Mouse (Mus musculus) limb, embryonic 11.5 days (tissue): Measurements from ENCODE around the gene Pde1c. TPM values are rescaled to one million over a fixed set of nuclear protein-coding genes. Genes with fewer than 3 reads are reported as not detected.

Source experiments
- ATAC-seq: fragments of 200-750 bp; cut with Nextera tagmentation; 2 replicates; pipeline ENCODE4 v1.8.0; 2017; ENCODE audit warnings: low read depth; ENCODE audit not compliant: insufficient number of reproducible peaks, low FRiP score, low TSS enrichment
- DNase-seq: peaks from one replicate; pipeline ENCODE4 v3.0.0-alpha.2; 2015; ENCODE audit warnings: low spot score
- H3K27ac ChIP-seq: fragments of 300-500 bp; sonication (generic); replicated peaks from 2 replicates; pipeline ENCODE4 v1.5.1; 2014; ENCODE audit warnings: low read depth, mild to moderate bottlenecking, low read length
- H3K27me3 ChIP-seq: fragments of 300-500 bp; sonication (generic); 2 replicates; pipeline ENCODE4 v1.6.1; 2014; ENCODE audit warnings: mild to moderate bottlenecking, low read length, mixed read lengths; ENCODE audit not compliant: control insufficient read depth, insufficient read depth
- H3K36me3 ChIP-seq: fragments of 300-500 bp; sonication (generic); 2 replicates; pipeline ENCODE4 v1.6.1; 2014; ENCODE audit warnings: mild to moderate bottlenecking, low read length, moderate library complexity, mixed read lengths; ENCODE audit not compliant: control insufficient read depth, insufficient read depth
- H3K4me1 ChIP-seq: fragments of 300-500 bp; sonication (generic); 2 replicates; pipeline ENCODE4 v1.6.1; 2014; ENCODE audit warnings: low read length, mixed read lengths; ENCODE audit not compliant: control insufficient read depth, insufficient read depth
- H3K4me2 ChIP-seq: fragments of 300-500 bp; sonication (generic); 2 replicates; pipeline ENCODE4 v1.6.1; 2014; ENCODE audit warnings: low read depth, mild to moderate bottlenecking, moderate library complexity; ENCODE audit not compliant: severe bottlenecking
- H3K4me3 ChIP-seq: fragments of 300-500 bp; sonication (generic); 2 replicates; pipeline ENCODE4 v1.5.1; 2014; ENCODE audit warnings: low read depth, low read length
- H3K9ac ChIP-seq: fragments of 300-500 bp; sonication (generic); 2 replicates; pipeline ENCODE4 v1.6.1; 2014; ENCODE audit warnings: mild to moderate bottlenecking, low read length
- H3K9me3 ChIP-seq: fragments of 300-500 bp; sonication (generic); 2 replicates; pipeline ENCODE4 v1.6.1; 2016; ENCODE audit warnings: low read length; ENCODE audit not compliant: control insufficient read depth
- WGBS: fragments of 180-500 bp; shearing (Covaris S2); extraction: QIAGEN DNeasy Blood & Tissue Kit; methylation state at CpG from one replicate; pipeline ENCODE4 v1.1.7; 2014; 5-methylcytosine and 5-hydroxymethylcytosine counted together
- polyA plus RNA-seq: library from polyadenylated mRNA; unstranded; fragments of >200 nt; fragmentation: Nextera tagmentation; extraction: Ambion mirVana; gene quantifications from 2 replicates; pipeline ENCODE4 v1.2.1, GENCODE M21; 2014

Gene Pde1c
- polyA plus RNA-seq, 1 experiment from 2014 or later, result 1.7 TPM

- ATAC-seq, result no peak
These were observed 83.8 kb downstream of the Pde1c start for GRCm38 (mm10) chr6:56485078-56485477.

GRCm38 (mm10) chr6:56480914-56481482 is 87.9 kb downstream of the Pde1c start:
- Histone ChIP-seq H3K27me3 (no peaks in the 10 kb centered on the region), H3K9me3 (no peaks in the 10 kb centered on the region), H3K4me1 (no peaks in the 10 kb centered on the region), H3K4me2 (no peak overlapping the region), H3K4me3 (no peak overlapping the region), H3K27ac (no peak overlapping the region), H3K36me3 (no peaks in the 10 kb centered on the region), H3K9ac (no peak overlapping the region)
- ATAC-seq (no peak), DNase-seq (peak; percentile 72)
- WGBS, result 7% methylated on average over 6 of the region's 6 CpGs

More at GRCm38 (mm10) chr6:56485078-56485477, 83.8 kb downstream of the Pde1c start:
- Histone ChIP-seq H3K36me3 (no peaks in the 10 kb centered on the region), H3K4me1 (no peaks in the 10 kb centered on the region), H3K4me3 (no peak overlapping the region), H3K27ac (no peak overlapping the region), H3K9ac (no peak overlapping the region), H3K9me3 (no peaks in the 10 kb centered on the region), H3K4me2 (no peak overlapping the region), H3K27me3 (no peaks in the 10 kb centered on the region)
- no peak for DNase-seq
- WGBS, result 82% methylated on average over 3 of the region's 3 CpGs

GRCm38 (mm10) chr6:56476581-56476980 is 92.3 kb downstream of the Pde1c start:
- no peaks in the 10 kb centered on the region for H3K27me3 ChIP-seq
- no peak overlapping the region for H3K27ac ChIP-seq
- WGBS, result 30% methylated on average over 6 of the region's 6 CpGs
- H3K9ac ChIP-seq, result no peak overlapping the region
- H3K4me2 ChIP-seq, result no peak overlapping the region
- ATAC-seq (no peak), DNase-seq (peak; percentile 51)
- no peak overlapping the region for H3K4me3 ChIP-seq
- no peaks in the 10 kb centered on the region for H3K36me3 ChIP-seq
- no peaks in the 10 kb centered on the region for H3K4me1 ChIP-seq
- no peaks in the 10 kb centered on the region for H3K9me3 ChIP-seq

DNA sequence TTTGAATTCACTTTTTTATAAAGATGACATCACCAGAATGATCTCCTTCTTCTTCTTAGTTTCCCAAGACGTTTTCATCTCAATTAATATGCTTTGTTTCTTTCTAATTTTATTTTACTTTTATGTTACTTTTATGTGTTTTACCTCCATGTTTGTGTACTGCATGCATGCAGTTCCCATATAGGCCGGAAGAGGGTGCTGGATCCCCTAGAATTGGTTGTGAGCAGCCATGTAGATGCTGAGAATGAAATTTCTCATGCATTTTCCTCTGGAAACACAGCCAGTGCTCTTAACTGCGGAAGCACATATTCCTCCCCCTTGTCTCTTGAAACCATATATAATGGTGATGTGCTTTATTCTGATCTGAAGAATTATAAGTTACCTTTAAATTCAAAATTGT is 110.8 kb downstream of the Pde1c start:
- Histone ChIP-seq H3K36me3 (no peaks in the 10 kb centered on the region), H3K9me3 (no peaks in the 10 kb centered on the region), H3K9ac (no peak overlapping the region), H3K4me2 (no peak overlapping the region), H3K27me3 (no peaks in the 10 kb centered on the region), H3K4me3 (no peak overlapping the region), H3K4me1 (no peaks in the 10 kb centered on the region), H3K27ac (no peak overlapping the region)
- 51% methylated on average over 3 of the region's 3 CpGs for WGBS
- ATAC-seq (no peak), DNase-seq (peak; percentile 37)

GRCm38 (mm10) chr6:56447917-56448316 is 121.0 kb downstream of the Pde1c start:
- H3K9ac ChIP-seq, result no peak overlapping the region
- no peak overlapping the region for H3K4me2 ChIP-seq
- ATAC-seq (no peak), DNase-seq (no peak)
- H3K27ac ChIP-seq, result no peak overlapping the region
- H3K4me1 ChIP-seq, result no peaks in the 10 kb centered on the region
- no peaks in the 10 kb centered on the region for H3K27me3 ChIP-seq
- no peaks in the 10 kb centered on the region for H3K9me3 ChIP-seq
- H3K4me3 ChIP-seq, result no peak overlapping the region
- H3K36me3 ChIP-seq, result no peaks in the 10 kb centered on the region
- 28% methylated on average over 2 of the region's 2 CpGs for WGBS

- H3K27ac ChIP-seq, result no peak overlapping the region
- no peak overlapping the region for H3K9ac ChIP-seq
- no peaks in the 10 kb centered on the region for H3K9me3 ChIP-seq
- 89% methylated on average over 4 of the region's 4 CpGs for WGBS
- no peak for DNase-seq
- no peak overlapping the region for H3K4me2 ChIP-seq
- H3K36me3 ChIP-seq, result no peaks in the 10 kb centered on the region
- no peak for ATAC-seq
- H3K27me3 ChIP-seq, result no peaks in the 10 kb centered on the region
- H3K4me3 ChIP-seq, result no peak overlapping the region
- no peaks in the 10 kb centered on the region for H3K4me1 ChIP-seq
These were observed 127.4 kb downstream of the Pde1c start for GRCm38 (mm10) chr6:56441501-56441900.

GRCm38 (mm10) chr6:56425846-56426245 is 143.1 kb downstream of the Pde1c start:
- Histone ChIP-seq H3K27me3 (no peaks in the 10 kb centered on the region), H3K9me3 (no peaks in the 10 kb centered on the region), H3K27ac (no peak overlapping the region), H3K4me3 (no peak overlapping the region), H3K4me2 (no peak overlapping the region), H3K9ac (no peak overlapping the region), H3K4me1 (no peaks in the 10 kb centered on the region), H3K36me3 (no peaks in the 10 kb centered on the region)
- DNase-seq, result no peak
- 77% methylated on average over 5 of the region's 5 CpGs for WGBS
- no peak for ATAC-seq

- no peaks in the 10 kb centered on the region for H3K4me1 ChIP-seq
- no peaks in the 10 kb centered on the region for H3K36me3 ChIP-seq
- H3K27ac ChIP-seq, result no peak overlapping the region
- H3K4me2 ChIP-seq, result no peak overlapping the region
- no peak for ATAC-seq
- 76% methylated on average over 3 of the region's 3 CpGs for WGBS
- H3K9ac ChIP-seq, result no peak overlapping the region
- no peak overlapping the region for H3K4me3 ChIP-seq
- DNase-seq, result no peak
- no peaks in the 10 kb centered on the region for H3K9me3 ChIP-seq
- H3K27me3 ChIP-seq, result no peaks in the 10 kb centered on the region
These were observed 146.0 kb downstream of the Pde1c start for GRCm38 (mm10) chr6:56422866-56423265.

DNA sequence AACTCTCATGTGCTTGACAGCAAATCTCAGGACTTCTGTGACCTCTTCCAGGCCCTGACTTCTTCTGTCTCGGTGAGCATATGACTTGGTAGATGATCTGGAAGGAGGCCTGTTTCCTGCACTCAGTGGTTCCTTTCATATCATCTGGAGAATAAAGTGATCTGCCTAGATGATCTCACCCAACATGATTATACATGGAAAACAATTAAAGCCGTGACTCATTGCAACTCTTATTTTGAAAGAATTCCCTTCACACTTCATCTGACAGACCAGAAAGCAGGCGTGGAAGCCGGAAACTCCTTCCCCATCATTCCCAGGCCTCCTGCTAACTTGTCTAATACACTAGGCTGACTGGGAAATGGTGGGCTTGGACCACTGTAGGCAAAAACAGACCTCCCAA is 152.7 kb downstream of the Pde1c start:
- Histone ChIP-seq H3K4me2 (no peak overlapping the region), H3K27ac (no peak overlapping the region), H3K27me3 (no peaks in the 10 kb centered on the region), H3K4me1 (no peaks in the 10 kb centered on the region), H3K9me3 (no peaks in the 10 kb centered on the region), H3K4me3 (no peak overlapping the region), H3K9ac (no peak overlapping the region), H3K36me3 (no peaks in the 10 kb centered on the region)
- 78% methylated on average over 4 of the region's 4 CpGs for WGBS
- DNase-seq (no peak), ATAC-seq (no peak)
